Mouse (Mus musculus): Measurements from ENCODE around the gene Trp53bp2.
A peak's percentile ranks its signal among the peaks of the same experiment; 100 is the strongest.

The Trp53bp2 gene

DNA sequence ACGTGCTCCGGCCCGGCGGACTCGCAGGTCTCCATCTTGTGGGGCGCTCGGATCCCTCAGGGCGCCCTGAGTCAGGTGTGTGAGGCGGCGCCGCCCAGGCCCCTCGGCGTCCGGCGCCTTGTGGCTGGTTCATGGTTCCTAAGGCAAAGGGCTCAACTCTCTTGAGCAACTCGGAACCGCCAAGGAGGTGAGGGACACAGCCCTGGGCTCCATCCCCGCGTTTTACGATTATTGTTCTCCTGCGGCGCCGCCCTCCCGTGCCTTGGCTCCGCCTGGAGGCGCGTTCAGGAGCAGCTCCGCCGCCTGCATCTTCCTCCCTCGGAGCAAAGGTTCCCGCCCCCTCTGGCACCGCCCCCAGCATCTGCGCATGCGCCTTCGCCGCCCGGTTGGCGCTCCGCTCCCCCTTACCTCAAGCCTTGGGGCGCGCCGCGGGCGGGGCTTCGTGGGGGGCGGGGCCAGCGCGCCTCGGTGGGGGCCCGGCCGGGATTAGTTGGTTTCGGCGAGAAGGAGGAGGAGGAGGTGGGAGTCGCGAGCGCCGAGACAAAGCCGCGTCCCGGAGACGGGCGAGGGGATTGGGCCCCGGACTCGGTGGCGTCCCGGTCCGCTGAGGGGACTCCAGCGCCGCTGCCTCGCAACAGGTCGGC, at the start of gene Trp53bp2:
Gene Trp53bp2 (plus strand): TSS at position 489 of the 644 bp plus-strand sequence.
- peak; percentile 91 for DNase-seq (ENCODE audit: low read depth, low spot score)

DNA sequence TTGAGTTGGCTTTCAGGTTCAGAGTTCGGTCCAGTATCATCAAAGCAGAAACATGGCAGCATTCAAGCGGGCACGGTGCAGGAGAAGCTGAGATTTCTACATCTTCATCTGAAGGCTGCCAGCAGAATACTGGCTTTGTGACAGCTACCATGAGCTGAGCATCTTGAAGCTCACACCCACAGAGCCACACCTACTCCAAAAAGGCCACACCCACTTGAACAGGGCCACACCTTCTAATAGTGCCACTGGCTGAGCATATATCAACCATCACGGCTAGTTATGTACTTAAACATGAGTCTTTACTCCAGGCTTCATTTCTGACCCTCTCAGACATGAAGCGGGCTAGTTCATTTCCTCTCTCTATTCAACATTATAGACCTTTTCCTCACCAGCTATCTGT, 46.3 kb upstream of the Trp53bp2 start:
- no peak for DNase-seq (ENCODE audit: low read depth, low spot score)

DNA sequence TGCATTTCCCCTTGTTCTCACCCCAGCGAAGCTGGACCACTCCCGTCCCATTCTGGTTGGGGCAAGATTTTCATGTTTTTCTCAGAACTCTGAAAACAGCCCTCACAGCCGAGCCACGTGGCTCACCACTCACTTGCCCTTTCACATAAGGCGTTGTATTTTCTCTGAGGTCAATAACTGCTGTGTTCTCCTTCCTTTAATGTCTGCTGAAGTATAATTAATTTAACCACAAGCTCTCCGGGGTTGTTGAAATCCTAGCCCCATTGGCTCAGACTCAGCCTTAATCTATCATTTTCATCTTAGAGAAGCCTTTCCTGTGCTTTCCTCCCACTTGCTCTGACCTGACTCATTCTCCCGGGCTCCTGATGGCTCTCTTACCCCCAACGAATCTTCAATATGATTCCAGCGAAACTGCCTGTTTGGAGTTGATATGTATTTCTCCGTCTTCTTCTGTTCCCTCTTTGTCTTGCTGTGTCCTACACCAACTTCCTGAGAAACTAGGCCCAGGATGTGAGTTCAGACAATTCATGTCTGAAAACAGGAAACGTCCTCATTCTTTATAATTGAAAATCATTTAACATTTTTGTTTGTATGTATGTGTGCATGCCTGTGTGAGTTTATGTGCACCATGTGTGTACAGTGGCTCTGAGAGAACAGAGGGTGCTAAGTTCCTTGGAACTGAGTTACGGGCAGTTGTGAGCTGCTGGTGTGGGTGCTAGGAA, 45.1 kb upstream of the Trp53bp2 start:
- no peak for DNase-seq (ENCODE audit: low read depth, low spot score)

DNA sequence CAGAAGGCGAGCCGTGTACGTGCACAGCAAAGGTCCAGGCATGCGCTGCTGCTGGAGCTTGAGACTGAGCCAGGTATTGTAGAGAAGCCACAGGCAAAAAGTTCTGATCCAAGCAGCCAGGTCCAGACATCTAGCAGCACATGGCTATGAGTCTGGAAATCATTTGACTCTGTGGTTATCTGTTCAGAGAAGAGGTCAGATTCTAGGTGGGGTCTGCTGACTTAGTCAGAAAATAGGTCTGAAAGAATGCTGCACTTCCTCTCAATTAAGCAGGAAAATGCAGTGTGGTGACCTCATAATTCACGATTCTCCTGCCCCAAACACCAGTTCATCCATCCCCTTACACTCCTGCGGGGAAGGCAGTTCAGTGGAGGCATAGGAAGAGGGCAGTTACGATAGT, 40.7 kb upstream of the Trp53bp2 start:
- DNase-seq (ENCODE audit: low read depth, low spot score) = no peak

DNA sequence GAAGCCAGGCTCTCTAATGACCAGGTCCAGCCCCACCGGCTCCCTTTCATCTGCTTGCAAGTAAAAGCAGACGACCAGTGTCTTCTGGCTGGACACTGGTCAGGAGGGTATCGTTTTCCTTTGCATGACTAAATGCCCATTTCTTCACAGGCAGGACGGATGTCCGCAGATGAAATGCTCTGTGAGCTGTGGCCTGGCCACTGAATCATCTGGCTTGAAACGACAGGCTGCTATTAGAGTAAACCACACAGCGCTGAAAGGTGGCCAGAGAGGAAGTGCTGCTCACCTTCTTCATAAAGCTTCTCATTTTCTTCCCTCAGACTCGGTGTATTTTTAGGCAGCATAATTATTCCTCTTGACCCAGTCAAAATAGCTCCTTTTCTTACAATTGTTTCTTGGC, 40.2 kb upstream of the Trp53bp2 start:
- DNase-seq (ENCODE audit: low read depth, low spot score) = no peak

DNA sequence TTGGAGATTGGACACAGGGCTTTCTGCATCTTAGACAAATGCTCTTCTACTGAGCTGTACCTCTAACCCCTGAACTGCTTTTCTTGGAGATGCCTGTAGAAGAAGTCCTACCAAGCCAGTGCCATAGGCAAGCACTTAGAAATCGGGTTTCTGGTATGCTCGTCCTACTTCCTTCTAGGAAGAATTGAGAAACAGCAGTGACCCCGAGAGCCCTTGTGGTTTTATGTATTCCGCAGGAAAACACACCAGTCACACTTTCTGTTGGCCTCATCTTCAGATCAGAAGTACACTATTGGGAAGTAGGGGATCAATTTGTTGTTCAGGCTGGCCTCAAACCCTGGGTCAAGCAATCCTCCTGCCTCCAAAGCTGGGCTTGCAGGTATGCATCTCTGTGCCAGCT, 39.5 kb upstream of the Trp53bp2 start:
- no peak for DNase-seq (ENCODE audit: low read depth, low spot score)

DNA sequence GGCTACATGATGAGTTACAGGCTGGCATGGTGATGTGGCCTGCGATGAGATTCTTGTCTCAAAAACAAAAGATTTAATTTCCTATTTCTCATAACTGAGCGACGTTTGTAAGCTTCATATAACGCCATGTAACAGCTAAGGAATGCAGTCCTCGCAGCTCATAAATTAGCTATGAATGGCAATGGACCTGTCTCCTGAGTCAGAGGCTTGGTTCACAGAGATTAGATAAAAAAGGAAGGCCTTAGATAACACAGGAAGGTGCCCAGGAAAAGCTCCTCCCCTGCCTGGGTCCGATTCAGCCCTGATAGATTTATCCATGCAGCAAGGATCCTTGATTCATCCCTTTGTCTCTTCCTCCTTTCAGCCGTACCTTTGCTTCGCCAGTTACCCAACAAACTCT, 37.1 kb upstream of the Trp53bp2 start:
- DNase-seq (ENCODE audit: low read depth, low spot score) = no peak

DNA sequence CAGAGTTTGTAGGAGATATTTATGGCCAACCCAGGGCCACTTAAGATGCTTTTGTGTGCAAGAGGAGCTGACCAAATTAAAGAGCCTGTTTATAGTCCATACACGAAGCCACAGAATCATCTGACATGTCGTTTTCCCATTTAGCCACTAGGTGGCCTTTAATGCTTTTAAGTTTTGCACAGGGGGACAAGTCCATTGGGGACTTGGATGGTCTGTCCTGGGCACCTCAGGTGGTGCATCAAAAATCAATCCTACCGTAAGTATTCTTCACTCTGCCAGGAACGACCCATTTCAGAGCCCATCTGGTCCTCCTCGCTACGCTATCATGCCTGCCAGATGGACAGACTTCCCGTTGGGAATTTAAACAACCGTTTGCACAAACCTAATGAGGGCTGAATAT, 32.8 kb upstream of the Trp53bp2 start:
- no peak for DNase-seq (ENCODE audit: low read depth, low spot score)

DNA sequence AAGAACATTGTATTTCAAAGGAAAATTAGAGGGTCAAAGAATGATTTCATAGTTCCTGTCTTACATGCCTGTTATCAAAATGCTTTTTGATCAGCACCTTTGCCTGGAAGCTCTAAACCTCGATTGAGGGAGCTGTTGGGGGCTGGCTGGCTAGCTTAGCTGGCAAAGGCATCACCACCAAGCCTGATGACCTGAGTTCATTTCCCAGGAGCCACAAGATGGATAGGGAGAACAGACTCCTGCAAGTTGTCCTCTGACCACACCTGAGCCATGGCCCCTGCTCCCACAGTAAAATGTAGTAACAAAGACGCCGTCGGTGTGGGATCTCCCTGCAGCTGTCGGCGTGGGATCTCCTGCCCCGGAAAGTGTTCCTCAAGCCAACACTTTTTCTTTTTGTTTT, 32.1 kb upstream of the Trp53bp2 start:
- DNase-seq (ENCODE audit: low read depth, low spot score) = no peak

DNA sequence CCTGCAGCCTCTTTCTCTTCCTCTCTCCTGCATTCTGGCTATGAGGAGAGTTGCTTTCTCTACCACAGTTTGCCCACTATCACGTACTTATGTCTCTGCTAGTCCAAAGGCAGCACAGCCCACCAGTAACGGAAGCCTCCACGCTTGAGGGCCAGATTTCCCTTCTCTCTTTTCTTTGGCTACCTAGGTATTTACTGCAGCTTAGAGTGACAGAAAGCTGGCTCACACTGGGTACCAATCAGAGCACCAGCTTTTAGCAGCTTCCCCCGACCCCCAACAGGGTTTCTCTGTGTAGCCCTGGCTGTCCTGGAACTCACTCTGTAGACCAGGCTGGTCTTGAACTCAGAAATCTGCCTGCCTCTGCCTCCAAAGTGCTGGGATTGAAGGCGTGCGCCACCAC, 31.5 kb upstream of the Trp53bp2 start:
- DNase-seq (ENCODE audit: low read depth, low spot score) = no peak

DNA sequence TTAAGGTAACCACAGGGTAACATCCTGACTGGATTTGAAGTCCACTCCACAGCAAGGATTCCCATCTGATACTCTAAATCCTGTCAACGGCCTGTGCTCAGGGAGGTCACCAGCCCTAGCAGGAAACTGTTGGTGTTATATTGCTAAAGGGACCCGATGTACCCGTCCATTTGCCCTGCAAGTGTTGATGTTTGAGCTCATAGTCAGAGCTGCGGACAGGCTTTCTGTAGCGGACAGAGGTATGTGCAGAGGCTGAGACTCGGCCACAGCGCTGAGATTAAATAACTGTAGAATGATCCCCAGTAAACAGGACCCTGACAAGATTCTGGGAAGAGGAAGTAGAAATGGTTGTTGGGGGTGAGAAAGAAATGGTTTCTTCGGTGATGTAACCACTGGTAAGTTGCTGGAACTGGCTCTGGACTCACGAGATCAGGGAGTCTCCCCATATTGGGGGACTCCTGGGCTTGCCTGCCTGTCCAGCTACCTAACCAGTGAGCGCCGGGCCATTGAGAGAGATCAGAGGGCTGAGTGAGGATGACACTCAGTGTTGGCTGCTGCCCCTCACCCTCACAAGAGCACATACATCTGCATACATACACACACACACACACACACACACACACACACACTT, 30.7 kb upstream of the Trp53bp2 start:
- DNase-seq (ENCODE audit: low read depth, low spot score) = no peak

DNA sequence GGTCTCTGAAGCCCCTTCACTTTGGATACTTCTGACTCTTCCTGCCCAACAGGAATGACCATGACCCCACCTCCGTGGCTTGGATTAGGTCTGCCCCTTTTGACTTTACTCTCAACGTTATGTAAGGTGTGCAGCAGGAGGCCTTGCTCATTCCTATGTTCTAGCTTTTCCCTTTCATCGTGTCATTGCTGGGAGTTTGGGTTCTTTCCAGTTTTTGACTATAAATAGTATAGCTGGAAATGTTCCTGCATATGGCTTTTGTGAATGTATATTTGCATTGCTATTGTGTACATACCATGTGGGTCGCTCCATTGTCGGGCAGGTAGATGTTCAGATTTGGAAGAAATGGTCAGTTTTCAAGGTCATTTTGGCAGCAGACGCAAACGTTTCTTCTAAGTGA, 30.1 kb upstream of the Trp53bp2 start:
- DNase-seq (ENCODE audit: low read depth, low spot score) = no peak

DNA sequence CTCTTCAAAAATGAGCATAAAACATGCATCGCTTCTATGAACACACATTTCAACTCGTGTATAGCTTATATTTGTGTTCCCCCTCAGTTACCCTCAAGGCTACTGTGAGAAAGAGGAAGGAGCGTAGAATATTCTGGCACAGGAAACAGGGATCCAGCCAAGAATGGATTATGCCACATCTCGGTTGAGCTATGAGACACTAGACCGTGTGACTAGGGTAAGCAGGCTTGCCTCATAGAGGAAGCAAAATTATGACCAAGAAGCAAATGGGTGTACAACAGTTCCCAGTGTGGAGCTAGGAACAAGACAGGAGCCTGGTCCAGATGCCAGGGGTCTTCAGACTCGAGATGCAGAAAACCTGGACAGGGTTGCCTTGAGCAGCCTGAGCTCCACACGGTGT, 28.3 kb upstream of the Trp53bp2 start:
- no peak for DNase-seq (ENCODE audit: low read depth, low spot score)

DNA sequence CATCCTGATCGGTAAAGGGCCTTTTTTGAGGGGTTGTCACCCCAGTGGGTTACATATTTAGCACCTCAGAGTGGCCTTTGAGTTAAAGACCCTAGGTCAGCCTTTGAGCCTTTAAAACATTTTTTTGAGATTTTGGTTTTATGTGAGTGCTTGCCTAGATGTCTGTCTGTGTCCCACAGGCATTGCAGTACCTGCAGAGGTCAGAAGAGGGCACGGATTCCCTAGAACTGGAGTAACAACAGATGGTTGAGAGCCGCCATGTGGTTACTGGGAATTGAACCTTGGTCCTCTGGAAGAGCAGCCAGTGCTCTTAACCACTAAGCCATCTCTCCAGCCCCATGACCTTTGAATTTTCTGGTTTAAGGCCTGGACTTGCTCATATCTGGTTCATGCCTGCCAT, 27.6 kb upstream of the Trp53bp2 start:
- peak; percentile 22 for DNase-seq (ENCODE audit: low read depth, low spot score)

DNA sequence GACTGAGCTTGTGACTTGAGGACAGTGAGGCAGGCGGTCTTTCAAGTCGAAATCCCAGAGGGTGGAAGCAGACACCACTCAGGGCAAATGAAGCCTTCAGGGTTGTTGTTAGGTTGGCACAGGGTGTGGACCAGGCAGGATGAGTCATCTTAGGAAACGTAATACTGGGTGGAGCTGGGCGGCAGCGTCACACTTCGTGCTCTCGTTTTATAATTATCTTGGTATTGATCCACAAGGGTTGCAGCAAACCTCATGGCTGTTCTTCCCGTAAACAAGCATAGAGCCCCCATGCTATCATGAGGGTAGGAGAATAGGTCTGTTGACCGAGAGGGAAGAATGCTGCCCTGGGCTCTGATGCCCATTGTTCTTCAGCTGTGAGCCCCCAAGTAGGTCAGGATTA, 25.9 kb upstream of the Trp53bp2 start:
- no peak for DNase-seq (ENCODE audit: low read depth, low spot score)

DNA sequence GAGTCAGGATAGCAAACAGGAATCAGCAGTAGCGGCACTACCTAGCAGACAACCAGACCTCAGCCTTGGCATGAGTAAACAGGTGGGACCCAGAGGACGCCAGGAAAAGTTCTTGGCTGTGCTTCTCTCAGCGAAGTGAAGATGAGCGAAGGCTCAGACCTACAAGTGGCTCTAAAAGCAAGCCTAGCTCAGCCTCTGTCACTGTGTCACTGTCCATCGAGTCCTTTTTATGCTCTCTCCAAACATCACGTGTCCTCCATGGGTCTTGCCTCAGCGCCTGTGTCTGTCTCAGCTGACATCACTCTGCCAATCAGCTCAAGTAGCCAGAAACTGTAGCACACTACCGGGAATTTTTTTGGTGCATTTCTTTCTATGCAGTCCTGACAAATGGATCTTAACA, 22.5 kb upstream of the Trp53bp2 start:
- DNase-seq (ENCODE audit: low read depth, low spot score) = no peak

DNA sequence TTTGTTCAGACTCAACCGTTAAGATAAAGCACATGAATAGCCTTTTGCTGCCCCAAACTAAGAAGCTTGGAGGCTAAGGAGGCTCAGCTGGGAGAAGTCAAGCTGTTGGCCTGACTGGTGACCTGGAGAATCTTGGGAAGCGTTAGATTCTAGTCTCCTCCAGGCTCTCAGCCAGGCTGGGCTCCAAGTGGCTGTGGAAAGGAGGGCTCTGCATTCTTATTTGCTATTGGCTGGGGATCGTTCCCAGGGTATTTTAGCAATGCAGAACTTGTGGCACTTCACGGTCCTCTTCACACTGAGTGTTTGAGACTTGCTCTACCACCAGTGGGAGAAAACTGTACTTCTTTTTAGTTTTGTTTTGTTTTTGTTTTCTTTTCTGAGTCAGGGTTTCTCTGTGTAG, 20.2 kb upstream of the Trp53bp2 start:
- no peak for DNase-seq (ENCODE audit: low read depth, low spot score)

DNA sequence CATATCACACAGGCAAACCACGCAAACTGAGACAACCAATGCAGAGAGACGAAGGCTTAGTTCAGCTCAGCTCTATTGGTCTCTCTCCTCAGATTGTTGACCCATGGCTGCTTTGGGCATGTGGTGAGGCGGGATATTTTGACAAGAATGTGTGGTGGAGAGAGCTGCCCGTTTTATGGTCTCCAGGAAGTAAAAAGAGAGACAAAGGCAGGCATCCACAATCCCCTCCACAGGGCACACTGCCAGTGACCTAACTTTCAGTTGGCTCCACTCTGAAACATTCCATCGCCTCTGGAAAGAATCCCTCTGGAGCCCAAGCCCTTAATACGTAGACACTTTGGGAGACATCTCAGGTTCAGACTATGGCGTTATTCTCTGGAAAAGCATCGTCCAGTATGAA, 10.8 kb upstream of the Trp53bp2 start:
- DNase-seq (ENCODE audit: low read depth, low spot score) = no peak

DNA sequence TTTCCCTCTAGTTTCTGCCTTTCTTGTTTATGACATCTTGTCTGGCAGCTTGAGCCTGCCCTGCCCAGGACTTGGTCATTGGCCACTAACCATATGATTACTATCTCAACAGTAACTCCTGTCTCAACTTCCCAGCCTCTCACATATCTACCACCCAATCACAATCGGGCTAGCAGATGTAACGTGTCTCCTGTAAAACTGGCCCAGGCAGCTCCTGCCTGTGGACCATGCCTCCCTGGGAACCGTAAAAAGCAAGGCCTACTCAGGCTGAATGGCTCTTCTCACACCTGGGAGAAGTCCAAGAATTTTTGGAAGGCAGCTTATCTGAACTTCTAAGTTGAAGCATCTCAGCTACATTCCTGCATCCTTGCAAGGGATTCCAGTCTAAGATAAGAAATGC, 10.2 kb upstream of the Trp53bp2 start:
- no peak for DNase-seq (ENCODE audit: low read depth, low spot score)

DNA sequence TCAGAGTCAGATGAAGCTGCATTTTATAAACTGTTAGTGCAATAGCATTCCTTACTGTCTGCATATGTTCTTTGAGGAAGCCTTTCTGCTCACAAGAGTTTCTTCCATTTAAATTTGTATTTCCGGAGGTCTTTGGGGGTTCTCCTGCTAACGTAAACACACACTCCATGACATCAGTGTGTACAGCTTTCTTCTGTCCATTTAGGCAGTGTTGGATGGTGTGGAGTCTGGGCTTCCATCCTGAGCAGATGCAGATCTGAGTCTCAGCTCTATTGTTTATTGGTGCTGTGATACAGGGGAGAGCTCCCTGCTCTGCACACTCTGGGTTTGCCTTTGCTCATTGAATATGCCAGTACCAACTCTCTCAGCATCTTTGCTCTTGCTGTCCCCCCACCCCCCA, 9.8 kb upstream of the Trp53bp2 start:
- DNase-seq (ENCODE audit: low read depth, low spot score) = no peak

DNA sequence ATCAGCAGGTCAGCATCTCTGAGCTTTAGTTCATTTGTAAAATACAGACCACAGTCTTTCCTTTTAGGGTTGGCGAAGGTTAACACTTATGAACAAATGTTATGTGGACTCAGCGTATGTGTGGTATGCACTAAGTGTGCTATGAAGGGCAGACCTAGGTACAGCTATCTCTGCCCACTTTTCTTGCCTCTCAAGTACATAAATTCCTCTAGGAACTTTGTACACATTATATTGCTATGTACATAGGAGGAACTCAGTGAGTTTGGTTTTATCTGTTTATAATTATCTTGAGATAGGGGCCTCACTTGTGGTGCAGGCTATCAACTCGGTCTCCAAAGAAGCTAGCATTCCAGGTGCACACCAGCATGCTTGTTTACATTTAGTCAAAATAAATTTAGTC, 9.1 kb upstream of the Trp53bp2 start:
- DNase-seq (ENCODE audit: low read depth, low spot score) = no peak

DNA sequence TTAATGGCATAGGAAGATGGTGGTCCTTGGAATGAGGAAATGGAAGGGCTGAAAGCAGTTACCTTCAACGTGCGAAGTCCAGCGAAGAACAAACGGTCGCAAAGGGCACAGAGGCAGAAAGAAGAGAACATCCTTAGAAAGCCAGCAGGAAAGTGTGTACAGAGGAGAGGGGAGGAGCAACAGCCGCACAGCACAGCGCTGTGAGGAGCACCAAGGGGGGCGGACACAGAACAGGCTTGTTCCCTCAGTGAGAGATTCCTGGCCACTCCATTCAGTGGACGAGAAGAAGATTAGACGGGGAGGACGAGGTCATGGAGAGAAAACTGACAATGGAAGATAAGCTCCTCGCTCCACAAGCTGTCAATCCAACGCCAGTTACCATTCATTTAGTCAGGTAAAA, 5.9 kb upstream of the Trp53bp2 start:
- DNase-seq (ENCODE audit: low read depth, low spot score) = no peak

DNA sequence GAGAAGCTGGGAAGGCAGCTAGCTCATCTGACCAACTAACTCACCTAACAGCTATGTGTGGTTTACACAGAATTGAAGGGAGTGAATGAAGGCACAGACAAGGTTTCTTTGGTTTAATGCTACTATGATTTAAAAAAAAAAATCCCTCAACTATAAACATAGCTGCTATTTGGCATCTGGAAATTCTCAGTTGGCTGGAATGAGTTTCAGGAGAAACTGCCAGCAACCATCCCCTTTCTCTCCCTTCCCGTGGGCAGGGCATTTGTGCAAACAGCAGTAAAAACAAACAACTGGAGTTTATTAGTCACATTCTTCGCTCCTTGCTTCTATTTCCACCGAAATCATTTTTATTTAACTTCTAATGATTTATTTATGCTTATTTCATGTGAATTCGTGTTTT, 2.4 kb upstream of the Trp53bp2 start:
- no peak for DNase-seq (ENCODE audit: low read depth, low spot score)
